Mouse (Mus musculus): ENCODE results near the gene Gm17655.
"Not testable (repeated sequence)": the region's sequence is repeated elsewhere in the genome, so short reads cannot be mapped to it uniquely, and the experiment has no call there.

Gm17655 gene

GRCm38 (mm10) chr5:110072413-110072812 is at the start of gene Gm17655:
TSS of gene Gm17655 (minus strand) at chr5:110072513.
- in situ Hi-C loops (cut with MboI, MseI), result not testable (repeated sequence)

DNA sequence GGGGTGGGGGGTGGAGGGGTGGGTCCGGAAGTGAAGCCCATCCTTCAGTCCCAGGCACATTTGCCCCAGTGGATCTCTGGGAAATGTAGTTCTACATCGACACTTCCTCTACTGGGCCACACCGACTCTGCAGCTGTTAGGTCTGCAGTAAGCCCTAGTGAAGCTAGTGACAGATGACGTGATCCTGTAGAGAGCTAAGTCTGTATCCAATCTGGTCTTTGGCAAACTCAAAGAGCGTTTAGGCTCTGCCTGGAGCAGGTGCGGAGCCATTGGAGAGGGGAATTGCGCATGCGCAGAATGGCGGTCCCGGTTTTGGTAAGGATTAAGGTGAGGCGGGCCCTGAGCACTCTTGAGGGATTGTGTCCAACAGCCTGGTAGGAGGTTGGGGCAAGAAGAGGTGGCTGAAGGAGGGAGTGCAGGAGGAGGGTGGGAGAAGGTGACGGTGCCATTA is 37.7 kb upstream of the Gm17655 start, which contains the start of gene Zfp605:
Gene Zfp605 (plus strand): TSS at position 102 of the 451 bp plus-strand sequence.
- in situ Hi-C loops (cut with MboI, MseI), result loop anchor here (5.0 to 10.0 kb wide), 4 partner anchors 55 to 245 kb away; partner anchors contain the start of genes Gm15446 and Golga3

- in situ Hi-C loops (cut with MboI, MseI), result loop anchor here (5.0 to 10.0 kb wide), 4 partner anchors 53 to 243 kb away; partner anchors contain the start of genes Gm15446 and Golga3
These were observed 36.0 kb upstream of the Gm17655 start for GRCm38 (mm10) chr5:110108305-110108628.

DNA sequence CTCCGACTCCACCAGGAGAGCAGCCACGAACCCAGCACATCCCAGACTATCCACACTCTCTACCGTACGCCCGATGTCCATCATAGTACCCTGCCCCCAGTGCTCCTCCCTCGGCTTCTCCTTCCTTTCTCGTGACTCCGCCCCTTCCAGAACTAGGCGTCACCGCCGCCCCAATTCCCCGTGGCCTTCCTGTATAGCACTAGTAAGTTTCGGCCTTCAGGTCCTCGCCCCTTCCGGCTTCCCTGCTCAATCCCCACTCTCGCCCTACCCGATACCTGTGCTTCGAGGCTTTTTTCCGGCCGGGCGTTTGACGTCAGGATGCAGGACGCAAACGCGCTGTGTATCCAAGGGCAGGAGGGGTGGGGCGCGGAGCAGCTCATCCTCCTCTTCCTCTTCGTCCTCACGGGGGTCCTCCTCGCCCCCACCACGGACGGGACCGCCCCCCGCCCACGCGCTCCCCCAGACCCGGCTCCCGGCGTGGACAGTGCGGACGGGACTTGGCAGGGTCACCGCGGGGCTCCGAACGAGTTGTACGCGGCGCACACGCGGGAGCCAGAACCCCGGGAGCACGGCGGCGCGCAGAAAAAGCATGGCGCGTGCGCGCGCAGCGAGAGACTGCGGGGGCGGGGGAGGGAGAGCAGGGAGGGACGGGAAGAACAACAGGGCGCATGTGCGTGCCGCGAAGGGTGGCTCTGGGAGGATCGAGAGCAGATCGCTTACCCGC is 35.4 kb upstream of the Gm17655 start, which contains the start of gene Gtpbp6:
Gene Gtpbp6 (minus strand): TSS at position 617 of the 724 bp plus-strand sequence.
- in situ Hi-C loops (cut with MboI, MseI), result loop anchor here (5.0 to 10.0 kb wide), 4 partner anchors 53 to 243 kb away; partner anchors contain the start of genes Gm15446 and Golga3

DNA sequence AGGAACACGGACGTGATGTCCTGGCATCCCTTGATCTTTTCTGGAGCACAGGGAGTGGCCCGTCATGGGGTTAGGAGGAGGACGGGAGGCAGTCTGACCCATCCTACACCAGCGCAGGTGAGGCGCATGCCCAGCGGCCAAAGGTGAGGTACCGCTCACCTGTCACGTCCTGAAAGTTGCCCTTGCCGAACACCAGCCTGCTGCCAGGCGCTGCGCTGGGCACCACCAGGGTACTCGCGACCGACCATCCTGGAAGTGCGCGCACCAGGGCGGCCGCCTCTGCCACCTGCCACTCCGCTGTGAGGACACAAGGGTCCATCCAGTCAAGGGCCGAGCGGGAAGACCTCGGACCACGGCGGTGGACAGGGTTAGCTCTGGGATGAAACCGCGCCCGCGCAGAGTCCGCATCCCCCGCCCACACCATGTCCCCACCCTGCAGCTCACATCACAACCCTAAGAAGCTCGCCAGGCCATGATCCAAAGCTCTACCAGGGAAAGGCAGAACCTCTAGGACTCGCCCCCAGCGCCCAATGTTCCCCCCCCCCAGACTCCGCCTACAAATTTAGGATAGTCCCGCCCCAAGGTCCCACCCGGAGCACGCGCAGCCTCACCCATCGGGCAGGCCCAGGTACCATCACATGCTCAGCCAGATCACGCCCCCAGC is 34.7 kb upstream of the Gm17655 start:
- in situ Hi-C loops (cut with MboI, MseI), result loop anchor here (5.0 to 10.0 kb wide), 4 partner anchors 52 to 242 kb away; partner anchors contain the start of genes Gm15446 and Golga3

- in situ Hi-C loops (cut with MboI, MseI), result loop anchor here (5.0 to 10.0 kb wide), 4 partner anchors 52 to 242 kb away; partner anchors contain the start of genes Gm15446 and Golga3
These were observed 34.0 kb upstream of the Gm17655 start for GRCm38 (mm10) chr5:110106140-110106871.

DNA sequence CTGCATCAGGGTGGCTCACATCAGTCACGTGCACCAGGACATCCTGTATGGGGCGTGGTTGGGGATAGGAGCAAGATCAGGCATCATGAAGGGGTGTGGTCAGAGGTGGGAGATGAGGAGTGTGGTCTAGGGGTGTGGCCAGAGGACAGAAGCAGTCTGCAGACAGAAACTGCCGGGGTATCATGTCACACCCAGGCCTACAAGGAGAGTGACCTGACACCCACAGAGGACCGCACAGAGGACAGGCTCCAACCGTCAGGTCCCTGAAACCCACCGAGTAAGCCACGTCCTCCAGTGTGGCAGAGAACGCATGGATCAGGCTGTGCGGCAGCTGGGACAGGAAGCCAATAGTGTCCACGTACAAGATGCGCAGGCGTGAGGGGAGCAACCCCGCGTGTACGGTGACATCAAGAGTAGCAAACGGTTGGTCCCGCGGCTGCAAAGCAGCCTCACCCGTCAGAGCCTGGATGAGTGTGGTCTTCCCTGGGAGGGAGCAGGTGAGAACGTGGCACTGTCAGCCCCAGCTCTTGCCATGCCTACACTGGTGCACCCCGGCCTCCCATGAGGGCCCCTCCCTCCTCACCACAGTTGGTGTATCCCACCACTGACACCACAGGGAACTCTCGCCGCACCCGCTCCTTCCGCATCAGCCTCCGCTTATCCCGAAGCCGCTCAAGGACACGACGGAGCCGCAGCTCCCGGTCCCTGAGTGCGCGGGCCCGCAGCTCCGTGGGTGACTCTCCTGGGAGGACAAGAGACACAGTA is 32.5 kb upstream of the Gm17655 start:
- in situ Hi-C loops (cut with MboI, MseI), result loop anchor here (5.0 to 10.0 kb wide), 5 partner anchors 50 to 552 kb away; partner anchors contain the start of genes Gm15446 and Golga3

GRCm38 (mm10) chr5:110103901-110104615 is 31.7 kb upstream of the Gm17655 start:
- in situ Hi-C loops (cut with MboI, MseI), result loop anchor here (5.0 to 10.0 kb wide), 4 partner anchors 49 to 552 kb away; partner anchors contain the start of gene Gm15446

GRCm38 (mm10) chr5:110102853-110103625 is 30.7 kb upstream of the Gm17655 start:
- in situ Hi-C loops (cut with MboI, MseI), result loop anchor here (5.0 to 10.0 kb wide), 4 partner anchors 48 to 551 kb away; partner anchors contain the start of gene Gm15446

- in situ Hi-C loops (cut with MboI, MseI), result loop anchor here (5.0 to 10.0 kb wide), 4 partner anchors 48 to 550 kb away; partner anchors contain the start of gene Gm15446
These were observed 30.1 kb upstream of the Gm17655 start for GRCm38 (mm10) chr5:110102429-110102828.

DNA sequence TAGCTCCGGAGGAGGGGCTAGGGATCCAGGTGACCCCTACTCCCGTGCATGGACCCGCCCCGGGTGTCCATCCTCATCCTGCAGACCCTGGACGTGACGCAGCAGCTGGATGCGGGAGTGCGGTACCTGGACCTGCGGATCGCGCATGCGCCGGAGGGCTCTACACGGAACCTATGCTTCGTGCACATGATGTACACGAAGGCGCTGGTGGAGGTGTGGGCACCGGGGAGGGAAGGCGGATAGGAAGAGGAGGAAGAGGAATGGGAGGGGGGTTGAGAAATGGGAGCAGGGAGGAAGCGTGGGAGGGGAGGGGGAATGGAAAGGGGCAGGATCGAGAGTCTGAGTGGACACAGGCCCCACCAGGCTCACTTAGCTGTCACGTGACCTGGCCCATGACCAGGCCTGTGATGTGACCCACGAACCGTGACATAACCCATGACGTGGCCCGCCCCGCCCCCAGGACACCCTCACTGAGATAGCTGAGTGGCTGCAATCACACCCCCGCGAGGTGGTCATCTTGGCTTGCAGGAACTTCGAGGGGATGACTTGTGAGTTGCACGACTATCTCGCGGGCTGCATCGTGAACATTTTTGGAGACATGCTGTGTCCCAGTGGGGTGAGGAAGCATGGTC is 29.5 kb upstream of the Gm17655 start:
- in situ Hi-C loops (cut with MboI, MseI), result loop anchor here (5.0 to 10.0 kb wide), 4 partner anchors 47 to 550 kb away; partner anchors contain the start of gene Gm15446

- in situ Hi-C loops (cut with MboI, MseI), result loop anchor here (5.0 to 10.0 kb wide), 4 partner anchors 46 to 549 kb away; partner anchors contain the start of gene Gm15446
These were observed 28.8 kb upstream of the Gm17655 start for GRCm38 (mm10) chr5:110100921-110101631.

GRCm38 (mm10) chr5:110099656-110100580 is 27.6 kb upstream of the Gm17655 start, which contains the start of gene Plcxd1:
TSS of gene Plcxd1 (plus strand) at chr5:110099969.
- in situ Hi-C loops (cut with MboI, MseI), result loop anchor here (5.0 to 10.0 kb wide), 4 partner anchors 45 to 548 kb away; partner anchors contain the start of gene Gm15446

- in situ Hi-C loops (cut with MboI, MseI), result no loop called here
These were observed 26.7 kb upstream of the Gm17655 start for GRCm38 (mm10) chr5:110098991-110099477.

- in situ Hi-C loops (cut with MboI, MseI), result no loop called here
These were observed 22.5 kb upstream of the Gm17655 start for GRCm38 (mm10) chr5:110094847-110095213.
